Mouse (Mus musculus) MEL-GATA-1-ER (cell line): Measurements from ENCODE around the gene Rab23.
"Not testable (repeated sequence)": the region's sequence is repeated elsewhere in the genome, so short reads cannot be mapped to it uniquely, and the experiment has no call there.

Experiments used
- DNase-seq: peaks from one replicate; pipeline ENCODE4 v3.0.0-alpha.2; 2012; ENCODE audit warnings: low read depth; ENCODE audit errors: extremely low read depth

Rab23 gene

GRCm38 (mm10) chr1:33733044-33733443 lies 13.4 kb downstream of the Rab23 start:
- DNase-seq: no peak

GRCm38 (mm10) chr1:33734001-33734685 lies 14.5 kb downstream of the Rab23 start:
- DNase-seq: no peak

DNA sequence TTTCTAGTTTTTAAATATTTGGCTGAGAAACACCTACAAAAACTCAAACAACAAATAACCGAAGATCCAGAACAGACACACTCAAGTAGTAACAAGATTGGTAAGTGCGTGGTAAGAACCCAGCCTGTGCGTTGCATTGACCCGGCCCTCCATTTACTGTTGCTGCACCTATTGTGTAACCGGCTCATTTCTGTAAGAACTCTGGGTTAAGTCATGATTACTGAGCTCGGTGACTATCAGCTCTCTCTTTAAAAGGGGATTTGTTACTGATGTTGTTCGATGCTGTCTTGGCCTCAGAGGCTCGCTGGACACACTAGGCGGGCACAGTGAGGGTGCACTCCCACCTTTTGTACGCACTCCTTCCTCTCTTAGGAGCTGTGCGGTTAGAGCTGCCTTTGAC lies 18.6 kb downstream of the Rab23 start:
- no peak for DNase-seq

- DNase-seq: no peak
Measured at GRCm38 (mm10) chr1:33738681-33739278, 19.1 kb downstream of the Rab23 start.

DNA sequence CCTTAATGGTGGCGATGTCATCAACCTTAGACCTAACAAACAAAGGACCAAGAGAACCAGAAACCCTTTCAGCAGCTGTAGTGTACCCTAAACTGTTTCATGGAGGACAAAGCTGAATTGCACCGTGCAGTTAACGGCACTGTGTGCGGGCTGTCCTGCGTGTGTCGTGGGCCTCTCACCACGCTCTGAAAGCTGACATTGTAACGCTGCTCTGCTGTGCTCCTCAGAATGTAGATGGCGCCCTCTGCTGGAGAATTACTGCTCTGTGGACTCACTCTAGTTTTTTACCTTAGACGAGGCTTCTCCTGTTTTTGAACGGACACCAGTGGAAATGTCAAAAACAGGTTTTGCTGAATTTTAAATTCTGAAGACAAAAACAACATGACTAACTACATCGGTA lies 19.6 kb downstream of the Rab23 start:
- peak; percentile 33 for DNase-seq

DNA sequence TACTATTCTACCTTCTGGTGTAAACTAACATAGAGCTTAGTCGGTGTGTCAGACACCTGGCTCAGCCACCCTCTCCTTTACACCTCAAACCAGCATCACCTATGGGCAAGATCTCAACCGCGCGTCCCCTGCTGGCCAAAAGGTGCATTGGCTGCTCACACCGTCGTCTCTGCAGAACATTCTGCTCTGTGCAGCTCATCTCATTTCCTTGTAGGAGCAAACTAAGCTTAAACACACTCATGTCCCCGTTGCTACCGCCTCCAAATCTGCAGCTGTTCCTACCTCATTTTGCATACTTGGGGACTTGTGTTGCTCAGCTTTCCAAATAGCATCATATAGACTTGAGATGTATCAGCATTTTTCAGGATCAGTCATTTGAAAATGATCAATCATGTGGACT lies 23.2 kb downstream of the Rab23 start:
- DNase-seq: no peak

GRCm38 (mm10) chr1:33744815-33745214 lies 25.1 kb downstream of the Rab23 start:
- not testable (repeated sequence) for DNase-seq

DNA sequence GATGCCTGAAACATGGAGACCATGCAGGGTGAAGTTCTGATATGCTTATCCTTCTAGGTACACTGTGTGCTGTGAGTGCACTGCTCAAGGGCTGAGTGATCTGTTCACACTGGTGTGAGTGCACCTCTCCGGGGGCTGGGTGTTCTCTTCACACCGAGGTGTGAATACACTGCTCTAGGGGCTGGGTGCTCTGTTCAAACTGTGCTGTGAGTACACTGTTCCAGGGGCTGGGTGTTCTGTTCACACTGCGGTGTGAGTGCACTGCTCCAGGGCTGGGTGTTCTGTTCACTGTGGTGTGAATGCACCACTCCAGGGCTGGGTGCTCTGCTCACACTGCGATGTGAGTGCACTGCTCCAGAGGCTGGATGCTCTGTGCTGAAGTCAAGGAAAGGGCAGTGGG lies 26.2 kb downstream of the Rab23 start:
- no peak for DNase-seq

DNA sequence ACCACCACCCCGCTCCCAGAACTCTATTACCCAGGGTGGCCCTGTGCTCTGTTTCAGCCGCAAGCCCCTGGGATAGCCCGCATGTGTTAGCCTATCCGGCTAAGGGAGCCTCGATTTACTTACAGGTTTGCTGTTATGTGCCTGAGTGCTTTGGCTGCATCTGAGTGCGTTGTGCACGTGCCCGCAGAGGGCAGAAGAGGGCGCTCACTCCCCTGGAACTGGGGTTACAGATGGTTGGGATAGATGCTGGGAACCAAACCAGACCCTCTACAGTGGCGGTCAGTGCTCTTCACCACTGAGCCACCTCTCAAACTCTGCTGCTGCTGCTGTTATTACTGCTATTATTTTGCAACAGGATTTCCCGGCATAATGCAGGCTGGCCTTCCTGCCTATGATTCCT lies 29.4 kb downstream of the Rab23 start:
- DNase-seq: no peak

DNA sequence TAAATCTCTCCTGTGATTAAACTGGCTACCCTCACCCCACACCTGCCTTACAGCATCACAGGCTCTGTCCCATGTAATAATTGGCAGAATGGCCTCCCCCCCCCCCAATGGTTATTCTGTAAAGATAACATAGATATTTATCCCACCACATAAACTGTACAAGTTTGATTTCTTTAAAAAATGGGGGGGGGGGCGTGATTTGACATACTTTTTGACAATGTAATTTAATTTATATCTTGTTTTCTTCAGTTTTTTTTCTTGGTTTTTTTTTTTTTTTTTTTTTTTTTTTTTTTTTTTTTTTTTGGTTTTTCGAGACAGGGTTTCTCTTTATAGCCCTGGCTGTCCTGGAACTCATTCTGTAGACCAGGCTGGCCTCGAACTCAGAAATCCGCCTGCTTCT lies 30.0 kb downstream of the Rab23 start:
- DNase-seq: not testable (repeated sequence)

DNA sequence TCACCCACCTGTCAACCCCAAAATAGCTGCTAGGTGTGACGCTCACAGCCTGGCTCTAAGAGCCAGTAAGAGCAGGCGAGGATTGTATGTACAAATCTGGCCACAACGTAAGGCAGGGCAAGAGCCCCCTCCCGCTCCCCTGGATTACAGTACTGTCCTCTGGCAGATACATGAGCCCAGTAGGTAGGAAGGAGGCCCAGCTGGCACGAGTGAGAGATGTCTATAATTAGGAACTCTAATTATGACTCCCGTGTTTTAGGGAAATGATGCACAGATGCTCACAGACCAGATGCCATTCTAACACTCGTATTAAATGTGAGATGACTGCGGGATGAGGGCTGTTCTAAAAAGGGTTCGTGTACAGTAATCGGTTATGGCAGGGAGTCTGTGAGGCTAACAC lies 31.6 kb downstream of the Rab23 start:
- DNase-seq: no peak

GRCm38 (mm10) chr1:33754089-33754488 lies 34.4 kb downstream of the Rab23 start:
- DNase-seq: no peak

DNA sequence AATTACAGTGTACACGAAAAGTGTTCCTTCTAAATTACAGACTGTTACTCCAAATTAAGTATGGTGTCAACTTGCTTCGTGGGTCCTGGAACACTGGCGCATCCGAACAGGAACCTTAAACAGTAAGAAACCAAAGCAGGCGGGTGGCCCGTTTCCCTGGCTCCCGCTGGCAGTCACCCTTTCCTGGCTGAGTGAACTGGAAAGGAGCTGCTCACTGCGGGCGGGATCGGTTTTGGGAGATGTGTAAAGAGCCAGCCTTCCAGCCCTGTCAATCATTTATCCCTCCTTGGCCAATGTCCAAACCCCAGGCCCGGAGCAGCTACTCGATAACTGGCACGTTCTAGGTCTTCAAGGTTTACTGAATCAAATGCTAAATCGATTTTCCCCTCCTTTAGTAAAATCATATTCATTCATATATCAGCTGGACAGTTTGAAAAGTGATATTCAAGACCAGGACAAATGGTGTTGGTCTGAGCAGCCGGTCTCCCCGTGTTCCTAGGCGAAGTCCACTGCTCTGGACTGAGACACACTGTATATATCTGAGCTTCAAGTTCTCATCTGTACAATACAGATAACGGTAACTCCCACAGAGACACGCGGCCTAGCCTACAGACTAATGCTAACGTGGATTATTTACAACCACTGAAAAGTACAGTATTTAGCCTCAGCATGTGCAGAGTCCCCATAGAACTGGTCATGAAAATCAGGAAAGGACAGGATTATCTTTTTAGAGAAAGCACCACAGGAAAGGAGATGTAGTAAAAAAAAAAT lies 35.5 kb downstream of the Rab23 start:
- DNase-seq: peak; percentile 31

GRCm38 (mm10) chr1:33755799-33756198 lies 36.1 kb downstream of the Rab23 start:
- peak; percentile 52 for DNase-seq

DNA sequence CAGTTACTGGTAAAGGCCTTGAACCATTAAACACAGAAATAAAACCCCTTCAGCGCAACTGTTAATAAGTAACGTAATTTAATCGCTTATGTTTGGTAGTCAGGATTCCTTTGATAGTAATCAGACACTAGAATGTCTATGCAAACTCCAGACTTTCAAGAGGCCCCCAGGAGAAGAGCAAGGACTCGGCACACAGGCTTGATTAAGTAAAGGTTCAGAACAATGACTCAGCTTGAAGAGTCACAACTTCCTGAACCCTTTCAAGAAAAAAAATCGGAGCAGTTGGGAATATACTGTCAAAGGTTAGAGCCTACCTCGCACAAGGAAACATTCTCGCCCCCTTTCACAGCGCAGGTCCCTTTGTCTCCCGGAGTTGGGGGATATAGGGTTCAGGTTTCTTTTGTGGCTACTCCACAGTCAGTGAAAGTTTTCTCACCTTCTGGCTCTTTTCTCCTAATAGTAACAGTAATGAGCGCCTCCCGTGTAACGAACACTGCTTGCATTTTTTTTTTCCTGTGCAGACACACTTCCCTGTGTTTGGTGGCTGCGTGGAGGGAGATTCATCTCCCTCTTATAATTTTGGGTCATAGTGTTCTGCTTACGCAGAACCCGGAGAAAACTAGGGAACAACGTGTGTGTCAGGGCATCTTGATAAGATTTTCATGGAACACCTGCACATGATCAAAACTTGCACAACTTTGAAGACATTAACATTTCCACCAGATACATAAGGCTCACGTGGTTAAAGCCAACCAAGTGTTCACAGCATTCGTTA lies 36.8 kb downstream of the Rab23 start:
- DNase-seq: peak; percentile 33

DNA sequence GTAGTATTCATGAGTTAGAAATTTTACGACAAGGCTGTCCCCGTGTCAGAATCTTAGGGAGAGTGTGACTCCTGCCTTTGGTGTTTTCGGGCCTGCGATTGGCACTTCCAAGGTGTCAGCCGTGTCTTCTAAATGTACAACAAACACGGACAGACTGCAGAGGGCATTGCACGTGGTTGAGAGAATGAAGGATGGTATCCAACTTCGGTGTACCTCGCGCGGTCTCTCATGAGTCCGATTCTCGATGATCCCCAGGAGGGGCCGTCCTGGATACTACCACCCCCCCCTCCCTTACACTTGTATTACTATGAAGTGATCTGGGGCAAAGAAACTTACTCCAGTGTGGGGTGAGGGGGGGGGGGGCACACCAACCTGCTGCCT lies 37.3 kb downstream of the Rab23 start:
- DNase-seq: peak; percentile 36

DNA sequence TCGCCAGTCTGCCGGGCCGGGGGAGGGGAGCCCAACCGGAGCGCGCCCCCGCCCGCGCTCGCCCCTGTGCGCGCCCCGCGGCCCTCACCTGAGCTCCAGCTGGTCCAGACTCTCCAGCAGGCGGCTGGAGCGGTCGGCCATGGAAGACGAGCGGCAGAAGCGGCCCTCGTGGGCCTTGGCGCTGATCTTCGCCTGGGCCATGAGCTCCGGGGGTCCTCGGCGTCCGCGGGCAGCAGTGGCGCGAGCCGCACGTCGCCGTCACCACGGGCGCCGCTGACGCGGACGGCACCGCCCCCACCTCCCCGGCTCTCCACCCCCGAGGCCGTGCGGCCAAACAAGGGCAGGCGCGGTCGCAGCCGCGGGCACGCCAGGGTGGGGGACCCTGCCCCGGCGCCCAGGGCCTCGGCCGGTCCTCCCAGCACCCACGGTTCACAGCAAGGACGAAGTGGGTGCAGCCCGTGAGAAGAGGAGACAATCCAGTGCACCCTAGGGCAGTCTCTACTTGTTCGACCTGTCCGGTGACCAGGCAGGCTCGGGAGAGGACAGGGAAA lies 37.9 kb downstream of the Rab23 start, which contains the start of gene Bag2:
Bag2 (minus strand) TSS at position 305 of the 551 bp plus-strand sequence.
- no peak for DNase-seq

DNA sequence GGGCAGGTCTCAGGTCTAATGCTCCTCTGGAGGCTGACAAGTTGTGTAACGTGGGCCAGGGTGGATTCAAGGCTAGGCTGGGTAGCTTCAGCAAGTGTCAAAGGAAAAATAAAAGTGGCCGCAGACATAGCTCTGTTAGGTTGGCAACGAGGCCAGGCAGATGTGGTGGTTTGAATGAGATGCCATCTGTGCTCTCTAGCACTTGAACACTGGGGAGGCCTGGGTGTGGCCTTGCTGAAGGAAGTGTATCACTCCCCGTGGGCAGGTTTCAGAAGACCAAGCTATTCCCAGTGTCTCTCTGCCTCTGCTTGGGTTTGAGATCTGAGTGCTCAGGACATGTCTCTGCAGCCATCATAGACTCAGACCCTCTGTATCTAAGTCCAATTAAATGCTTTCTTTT lies 38.8 kb downstream of the Rab23 start:
- DNase-seq: peak; percentile 42

DNA sequence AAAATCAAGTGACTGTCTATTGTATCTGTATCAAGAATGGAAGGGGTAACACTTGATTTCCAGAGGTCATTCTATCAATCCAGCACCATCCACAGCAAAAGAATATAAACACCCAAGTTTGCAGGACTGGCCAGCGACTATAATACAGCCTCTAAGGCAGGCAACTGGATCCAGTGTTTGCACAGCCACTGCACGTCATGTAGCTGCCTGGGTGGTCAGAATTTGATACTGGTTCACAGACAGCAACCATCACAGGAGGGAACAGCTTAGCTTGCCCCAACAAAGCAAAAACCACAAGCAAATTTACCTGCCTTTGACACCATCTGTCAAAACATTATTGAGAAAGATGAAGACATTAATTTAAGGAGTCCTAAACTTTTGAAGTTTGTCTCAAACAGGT lies 44.1 kb downstream of the Rab23 start:
- DNase-seq: no peak

DNA sequence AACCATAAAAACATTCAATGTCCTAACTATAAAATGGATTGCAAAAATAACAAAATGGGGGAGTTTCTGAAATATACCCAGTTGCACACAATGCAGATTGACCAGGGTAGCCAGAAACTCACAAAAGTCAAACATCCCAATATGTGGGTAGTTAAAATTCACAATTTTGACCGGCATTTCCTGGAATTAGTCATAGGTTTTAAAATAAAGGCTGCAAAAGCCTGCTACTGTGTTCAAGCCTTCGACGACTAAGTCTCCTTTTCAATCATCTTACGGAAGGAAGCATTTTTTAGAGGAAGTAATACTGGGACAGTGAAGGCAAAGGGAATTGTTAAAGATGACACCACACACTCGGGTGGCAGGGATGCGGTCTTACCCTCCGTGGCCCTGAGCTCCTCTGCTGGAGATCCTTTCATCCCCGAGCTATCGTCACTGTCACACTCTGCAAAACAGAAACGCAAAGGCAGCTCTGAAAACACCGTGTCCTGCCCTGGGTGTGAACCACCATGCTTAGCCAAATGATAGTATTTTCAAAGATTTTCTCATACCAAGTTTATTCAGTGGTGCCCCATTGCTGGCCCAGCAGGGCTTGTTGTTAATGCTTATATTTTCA lies 45.9 kb downstream of the Rab23 start:
- no peak for DNase-seq
